Mouse (Mus musculus): Measurements from ENCODE around the gene Cap2.

Cap2 gene

DNA sequence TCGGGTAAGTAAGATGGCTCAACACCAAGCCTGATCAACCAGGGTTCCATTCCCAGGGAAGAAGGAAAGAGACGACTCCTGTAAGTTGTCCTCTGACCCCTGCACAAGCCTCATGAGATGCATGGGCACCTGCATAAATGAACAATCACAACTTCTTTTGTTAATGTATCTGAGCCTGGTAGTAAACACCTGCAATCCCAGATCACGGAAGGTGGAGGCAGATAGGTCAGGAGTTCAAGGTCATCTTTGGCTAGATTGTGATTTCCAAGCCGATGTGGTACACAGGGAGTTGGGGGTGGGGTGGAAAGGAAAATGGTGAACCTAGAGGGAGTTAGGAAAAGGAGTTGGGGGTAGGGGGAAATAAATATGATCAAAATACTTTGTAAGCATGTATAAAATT, 131.1 kb downstream of the Cap2 start:
- DNase-seq (ENCODE audit: low read depth, low spot score) = no peak

DNA sequence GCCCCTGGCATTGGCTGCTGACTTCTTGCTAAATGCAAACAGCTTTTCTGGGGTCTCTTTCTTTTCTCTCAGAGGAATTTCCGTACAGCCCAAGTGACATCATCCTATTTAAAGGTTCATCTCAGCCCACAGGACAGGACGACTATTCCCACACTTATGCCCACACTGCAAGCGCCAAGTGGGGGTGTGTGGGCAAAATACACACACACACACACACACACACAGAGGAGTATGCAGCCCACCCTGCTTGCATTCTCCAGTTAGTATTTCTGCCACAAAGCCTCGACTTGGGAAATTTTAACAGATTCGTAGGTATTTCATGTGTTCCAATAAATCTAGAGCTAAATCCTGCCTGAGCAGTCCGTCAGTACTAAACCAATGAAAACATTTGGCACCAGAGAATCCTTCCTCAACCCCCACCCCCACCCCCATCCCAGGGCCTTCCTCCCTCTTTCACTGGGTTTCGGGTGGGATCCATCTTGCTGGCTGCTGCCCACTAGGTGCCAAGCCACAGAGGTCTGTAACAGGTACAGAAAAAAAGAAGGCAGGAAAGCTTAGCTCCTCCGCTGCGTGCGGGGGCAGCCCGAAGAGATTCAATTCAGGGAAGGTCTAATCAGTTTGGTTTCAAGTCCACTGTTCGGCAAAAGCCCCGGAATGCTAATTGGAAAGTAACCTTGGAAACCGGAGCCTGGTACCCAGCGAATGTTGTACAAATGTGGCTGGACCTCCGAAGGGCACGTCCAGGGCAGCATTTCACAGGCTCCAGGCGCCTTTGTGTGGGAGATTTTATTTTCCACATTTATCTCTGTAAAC, 131.9 kb downstream of the Cap2 start:
- no peak for DNase-seq (ENCODE audit: low read depth, low spot score)

GRCm38 (mm10) chr13:46634133-46634488, 132.5 kb downstream of the Cap2 start:
- DNase-seq (ENCODE audit: low read depth, low spot score) = no peak

- DNase-seq (ENCODE audit: low read depth, low spot score) = no peak
Measured at GRCm38 (mm10) chr13:46640608-46641468, 139.2 kb downstream of the Cap2 start.

GRCm38 (mm10) chr13:46642318-46642717, 140.7 kb downstream of the Cap2 start:
- DNase-seq (ENCODE audit: low read depth, low spot score) = peak; percentile 5

- no peak for DNase-seq (ENCODE audit: low read depth, low spot score)
Measured at GRCm38 (mm10) chr13:46644175-46644574, 142.5 kb downstream of the Cap2 start.

DNA sequence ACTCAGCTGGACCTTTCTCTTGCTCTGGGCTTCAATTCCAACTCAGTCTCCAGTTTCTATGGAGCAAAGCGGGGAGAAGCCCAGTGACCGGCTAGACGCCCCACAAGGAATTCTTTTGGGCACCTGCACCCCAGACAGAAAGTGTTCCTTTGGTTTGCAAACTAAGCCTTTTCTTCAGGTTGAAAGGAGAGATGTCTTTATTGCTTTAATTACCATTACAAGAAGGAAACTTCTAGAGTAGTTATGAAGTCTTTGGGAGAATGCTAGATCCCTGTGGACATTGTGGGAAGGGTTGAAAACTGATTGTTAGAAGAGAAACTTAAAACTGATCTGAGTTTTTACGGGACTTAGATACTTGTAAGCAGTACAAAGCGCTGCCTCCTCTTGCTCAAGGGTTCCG, 143.8 kb downstream of the Cap2 start:
- DNase-seq (ENCODE audit: low read depth, low spot score) = no peak

DNA sequence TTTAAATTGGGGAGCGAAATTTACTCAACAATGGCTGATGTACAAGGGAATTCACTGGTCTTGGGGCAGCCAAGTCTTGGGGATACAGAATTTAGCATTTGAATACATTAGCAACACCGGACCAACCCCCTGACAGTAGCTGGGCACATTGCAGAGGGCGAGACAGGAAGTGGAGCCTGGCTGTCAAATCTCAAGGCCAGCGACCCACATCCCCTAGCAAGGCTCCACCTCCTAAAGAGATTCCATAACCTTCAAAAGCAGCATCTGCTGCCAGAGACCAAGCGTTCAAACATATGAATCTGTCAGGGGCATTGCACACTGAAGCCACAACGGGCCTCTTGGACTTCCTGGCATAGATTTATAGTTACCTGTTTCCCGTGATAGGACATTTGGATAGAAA, 150.2 kb downstream of the Cap2 start:
- no peak for DNase-seq (ENCODE audit: low read depth, low spot score)

DNA sequence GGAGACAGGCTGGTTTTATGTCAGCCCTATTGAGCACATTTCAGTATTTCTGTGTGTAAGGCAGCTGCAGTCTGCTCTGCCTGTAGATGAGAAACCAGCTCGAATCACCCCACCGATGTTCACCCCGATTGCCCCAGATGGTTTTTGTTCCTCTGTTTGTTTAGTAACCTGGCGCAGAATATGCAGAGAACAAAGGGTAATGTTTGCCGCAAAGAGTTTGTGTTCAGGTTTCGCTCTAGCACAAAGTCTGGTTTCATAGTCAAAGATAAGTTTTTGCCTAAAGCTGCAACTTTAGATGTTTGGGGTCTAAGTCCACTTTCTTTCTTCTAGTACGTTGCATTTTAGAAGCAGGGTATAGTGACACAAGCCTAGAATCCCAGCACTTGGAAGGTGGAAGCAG, 151.0 kb downstream of the Cap2 start:
- no peak for DNase-seq (ENCODE audit: low read depth, low spot score)

- DNase-seq (ENCODE audit: low read depth, low spot score) = no peak
Measured at GRCm38 (mm10) chr13:46653671-46654070, 152.0 kb downstream of the Cap2 start.

GRCm38 (mm10) chr13:46654566-46654965, 152.9 kb downstream of the Cap2 start:
- DNase-seq (ENCODE audit: low read depth, low spot score) = no peak

GRCm38 (mm10) chr13:46659211-46659610, 157.6 kb downstream of the Cap2 start:
- DNase-seq (ENCODE audit: low read depth, low spot score) = no peak

DNA sequence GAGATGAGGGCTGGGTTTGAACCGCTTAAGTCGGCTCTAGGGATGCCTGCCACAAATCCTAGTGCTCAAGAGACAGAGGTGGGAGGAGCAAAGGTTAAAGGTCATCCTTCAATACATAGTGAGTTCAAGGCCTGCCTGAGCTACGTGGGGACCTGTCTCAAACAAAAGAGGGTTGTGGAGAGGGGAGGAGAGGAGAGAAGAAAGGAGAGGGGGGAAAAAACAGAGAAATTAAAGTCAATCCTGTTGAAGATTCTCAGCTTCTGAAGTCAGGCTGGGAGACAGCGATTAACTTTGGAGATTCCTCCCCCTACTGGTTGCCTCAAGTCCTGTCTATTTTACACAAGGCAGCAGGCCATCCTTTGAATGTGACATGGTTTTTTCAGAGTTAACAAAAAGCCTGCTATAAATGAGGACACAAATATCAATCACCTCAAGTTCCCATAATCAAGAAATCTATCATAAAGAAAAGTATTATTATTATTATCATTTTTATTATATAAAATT, 161.9 kb downstream of the Cap2 start:
- no peak for DNase-seq (ENCODE audit: low read depth, low spot score)

DNA sequence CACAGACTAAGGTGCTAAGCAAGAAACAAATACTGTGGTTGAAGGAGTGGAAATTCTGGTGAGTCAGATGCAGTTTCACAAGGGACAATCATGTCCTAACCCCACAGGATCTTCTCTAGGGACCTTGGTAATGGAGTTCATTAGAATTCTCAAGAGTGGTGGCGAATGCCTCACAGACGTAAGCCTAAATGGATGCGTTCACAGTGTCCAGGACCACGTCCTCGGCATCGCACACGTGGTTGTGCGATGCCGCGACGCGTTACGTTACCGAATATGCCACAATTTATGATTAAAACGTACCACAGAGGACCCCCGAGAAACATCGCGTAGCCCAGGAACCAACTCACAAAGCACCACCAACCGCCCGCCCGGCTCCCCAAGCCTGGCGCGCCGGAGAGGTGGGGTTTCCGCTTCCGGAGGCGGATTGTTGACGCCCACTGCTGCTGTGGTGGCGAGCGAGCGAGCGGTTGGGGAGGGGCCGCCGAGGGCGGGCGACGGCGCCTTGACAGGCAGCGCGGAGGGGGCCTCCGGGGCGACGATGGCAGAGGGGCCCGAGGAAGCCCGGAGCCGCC, 167.5 kb downstream of the Cap2 start, which contains the start of gene Fam8a1:
Fam8a1 (plus strand) TSS at position 475 of the 572 bp plus-strand sequence.
- peak; percentile 78 for DNase-seq (ENCODE audit: low read depth, low spot score)

- no peak for DNase-seq (ENCODE audit: low read depth, low spot score)
Measured at GRCm38 (mm10) chr13:46669620-46670271, 168.1 kb downstream of the Cap2 start.

DNA sequence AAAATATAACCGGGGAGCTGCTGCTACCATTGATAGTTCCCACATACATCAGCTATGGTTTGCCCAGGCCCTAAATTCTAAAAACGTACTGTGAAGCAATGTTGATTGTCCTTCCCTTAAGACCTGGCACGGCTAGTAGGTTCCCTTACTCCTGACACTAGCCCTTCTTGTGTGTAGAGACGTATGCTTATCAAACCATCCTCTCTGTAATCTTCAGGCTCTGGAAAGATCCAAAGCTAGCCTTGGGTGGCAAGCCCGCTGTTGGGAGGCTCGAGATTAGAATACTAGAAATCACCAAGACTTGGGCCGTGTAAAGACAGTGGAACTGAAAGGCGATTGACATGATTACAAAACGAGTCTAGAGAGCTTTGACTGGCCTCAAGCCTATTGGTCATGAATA, 168.9 kb downstream of the Cap2 start:
- no peak for DNase-seq (ENCODE audit: low read depth, low spot score)

DNA sequence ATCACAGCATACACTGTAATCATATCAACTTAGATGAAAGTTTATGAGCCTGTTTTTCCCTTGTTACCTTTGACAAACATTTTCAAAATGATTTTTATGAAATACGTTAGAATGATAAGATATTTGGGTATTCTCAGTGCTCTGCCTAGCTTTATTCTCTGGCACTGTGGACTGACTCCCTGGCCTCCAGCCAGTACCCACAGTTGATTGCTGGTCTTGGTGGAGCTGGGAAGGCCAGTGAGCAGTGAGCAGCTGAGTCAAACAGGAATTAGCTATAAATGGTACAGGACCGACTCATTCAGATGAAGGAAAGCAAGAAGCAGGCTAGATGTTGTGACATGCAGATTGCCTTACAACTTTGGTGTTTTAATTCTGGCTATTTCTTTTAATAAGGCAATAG, 173.0 kb downstream of the Cap2 start:
- no peak for DNase-seq (ENCODE audit: low read depth, low spot score)

DNA sequence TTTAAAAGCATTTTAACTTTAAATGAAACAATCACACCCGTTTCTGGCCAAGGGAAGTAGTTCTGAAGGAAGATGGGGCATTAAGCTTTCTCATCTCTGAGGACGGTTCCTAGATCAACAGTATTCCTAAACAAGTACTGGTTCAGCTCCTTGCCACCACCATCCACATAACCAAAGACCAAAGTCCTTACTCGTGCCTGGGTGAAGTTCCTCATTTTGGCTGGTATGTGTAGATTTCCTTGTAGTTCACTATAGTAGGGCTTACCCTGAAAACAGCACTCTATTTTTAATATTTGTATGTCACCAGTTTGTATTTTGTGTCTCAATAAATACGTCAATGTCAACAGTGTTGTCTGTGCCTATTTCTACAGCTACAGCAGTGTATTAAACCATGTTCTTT, 176.1 kb downstream of the Cap2 start:
- DNase-seq (ENCODE audit: low read depth, low spot score) = no peak

DNA sequence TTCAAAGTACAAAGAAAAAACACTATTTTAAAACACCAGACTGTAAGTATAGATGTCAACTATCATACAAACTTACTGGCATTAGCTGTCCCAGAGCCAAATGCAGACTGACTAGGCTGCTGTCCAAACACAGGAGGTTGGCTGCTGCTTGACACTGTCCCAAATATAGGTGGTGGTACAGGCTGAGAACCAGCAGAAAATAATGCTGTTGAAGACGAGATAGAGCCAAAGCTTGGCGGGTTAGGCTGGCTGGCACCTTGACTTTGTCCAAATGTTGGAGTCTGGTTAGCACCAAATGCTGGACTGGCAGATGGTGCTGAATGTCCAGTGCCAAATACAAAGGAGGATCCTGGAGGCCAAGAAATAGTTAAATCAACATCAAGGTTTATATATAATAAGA, 181.3 kb downstream of the Cap2 start:
- DNase-seq (ENCODE audit: low read depth, low spot score) = no peak

DNA sequence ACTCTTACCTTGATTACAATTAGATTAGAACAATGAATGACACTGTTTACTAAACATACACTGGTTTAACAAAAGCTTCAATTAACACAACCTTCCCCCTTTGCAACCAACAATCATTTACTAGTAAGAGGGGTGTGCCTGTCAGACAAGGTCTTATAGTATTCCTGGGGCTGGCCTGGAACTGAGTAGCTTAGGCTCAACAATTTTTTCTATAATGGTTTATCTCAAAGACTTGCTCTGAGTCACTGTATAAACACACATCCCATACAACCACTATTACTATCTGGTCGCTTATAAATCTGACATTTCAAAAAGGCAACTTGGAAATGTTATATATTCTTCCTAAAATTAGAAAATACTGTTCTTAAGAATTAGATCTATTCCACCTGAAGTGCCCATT, 181.7 kb downstream of the Cap2 start:
- DNase-seq (ENCODE audit: low read depth, low spot score) = no peak

GRCm38 (mm10) chr13:46690559-46691241, 189.1 kb downstream of the Cap2 start:
- no peak for DNase-seq (ENCODE audit: low read depth, low spot score)
